Mouse (Mus musculus) intestine, embryonic 15.5 days (tissue): ENCODE data around the gene Phospho1. TPM values are rescaled to one million over a fixed set of nuclear protein-coding genes. Genes with fewer than 3 reads are reported as not detected.

Source experiments
- polyA plus RNA-seq: library from polyadenylated mRNA; unstranded; fragments of >200 nt; fragmentation: Nextera tagmentation; extraction: Ambion mirVana; gene quantifications from 2 replicates; pipeline ENCODE4 v1.2.1, GENCODE M21; 2015

The Phospho1 gene
- polyA plus RNA-seq, 1 experiment from 2014 or later: 0.55 TPM

Other genes with a start within 250 kb of the Phospho1 start
- gene Ngfr, start 236.8 kb upstream of the Phospho1 start, polyA plus RNA-seq: 14.5 and 15.8 TPM in 2 replicates
- 305 and 328 TPM in 2 replicates for gene Phb, start 157.5 kb upstream of the Phospho1 start, polyA plus RNA-seq
- gene Zfp652, start 111.8 kb upstream of the Phospho1 start, polyA plus RNA-seq: 18.0 and 18.4 TPM in 2 replicates
- 0.77 and 0.96 TPM in 2 replicates for gene B130006D01Rik, start 100.9 kb upstream of the Phospho1 start, polyA plus RNA-seq
- gene Gngt2, start 12.7 kb downstream of the Phospho1 start, polyA plus RNA-seq: 20.3 and 21.7 TPM in 2 replicates
- 9.5 and 10.0 TPM in 2 replicates for gene Abi3, start 18.0 kb downstream of the Phospho1 start, polyA plus RNA-seq
- 36.3 and 39.9 TPM in 2 replicates for gene B4galnt2, start 90.4 kb downstream of the Phospho1 start, polyA plus RNA-seq
- gene Igf2bp1, start 181.4 kb downstream of the Phospho1 start, polyA plus RNA-seq: 42.8 TPM in 2 replicates
- gene Gip, start 200.0 kb downstream of the Phospho1 start, polyA plus RNA-seq: 4.9 and 5.8 TPM in 2 replicates
- gene Snf8, start 210.4 kb downstream of the Phospho1 start, polyA plus RNA-seq: 96.3 and 105 TPM in 2 replicates
- gene Ube2z, start 240.9 kb downstream of the Phospho1 start, polyA plus RNA-seq: 35.3 and 37.1 TPM in 2 replicates